Mouse (Mus musculus) megakaryocyte-erythroid progenitor cell, adult 5-6 weeks (primary cell): ENCODE measurements at regions not wholly inside any gene's neighbourhood (a gene's known extent, or its start where the extent isn't known, plus 50 kb on each side); places are given as distances from the start of the nearest gene placed in this dataset.

Experiments used
- ATAC-seq: replicated peaks from 2 replicates; pipeline ENCODE4 v1.8.0; 2016; ENCODE audit warnings: mild to moderate bottlenecking, inconsistent platforms; ENCODE audit not compliant: severe bottlenecking, poor library complexity, low FRiP score, low TSS enrichment

- ATAC-seq: no peak
Observed at GRCm38 (mm10) chr13:103683169-103683568, 91.2 kb downstream of the Srek1 start.

DNA sequence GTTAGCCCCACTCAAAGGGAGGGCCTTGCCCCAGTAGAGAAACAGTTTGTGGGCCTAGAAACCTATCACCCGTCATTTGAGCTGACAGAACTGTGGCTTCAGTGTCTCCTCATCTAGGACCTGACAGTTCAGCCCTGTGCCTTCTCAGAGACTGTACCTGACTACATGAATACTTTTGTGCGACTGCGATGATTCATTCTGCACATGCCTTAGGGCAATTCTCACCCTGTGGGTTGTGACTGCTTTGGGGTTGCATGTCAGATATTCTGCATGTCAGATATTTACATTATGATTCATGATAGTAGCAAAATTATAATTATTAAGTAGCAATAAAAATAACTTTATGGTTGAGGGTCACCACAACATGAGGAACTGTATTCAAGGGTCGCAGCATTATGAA, 93.7 kb downstream of the Srek1 start:
- ATAC-seq: no peak

DNA sequence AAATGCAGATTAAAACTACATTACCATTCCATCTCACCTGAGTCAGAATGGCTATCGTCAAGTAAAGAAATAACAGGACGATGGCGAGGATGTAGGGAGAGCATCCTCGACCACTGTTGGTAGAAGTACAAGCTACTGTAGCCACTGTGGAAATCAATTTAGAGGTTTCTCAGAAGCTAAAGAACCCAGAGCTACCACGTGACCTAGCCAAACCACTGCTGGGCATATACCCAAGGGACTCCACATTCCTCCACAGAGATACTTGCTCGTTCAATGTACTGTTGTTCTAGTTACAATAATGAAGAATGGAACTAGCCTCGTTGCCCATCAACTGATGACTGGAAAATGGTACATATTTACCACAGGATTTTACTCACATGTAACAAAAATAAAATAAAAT, 94.4 kb downstream of the Srek1 start:
- no peak for ATAC-seq

DNA sequence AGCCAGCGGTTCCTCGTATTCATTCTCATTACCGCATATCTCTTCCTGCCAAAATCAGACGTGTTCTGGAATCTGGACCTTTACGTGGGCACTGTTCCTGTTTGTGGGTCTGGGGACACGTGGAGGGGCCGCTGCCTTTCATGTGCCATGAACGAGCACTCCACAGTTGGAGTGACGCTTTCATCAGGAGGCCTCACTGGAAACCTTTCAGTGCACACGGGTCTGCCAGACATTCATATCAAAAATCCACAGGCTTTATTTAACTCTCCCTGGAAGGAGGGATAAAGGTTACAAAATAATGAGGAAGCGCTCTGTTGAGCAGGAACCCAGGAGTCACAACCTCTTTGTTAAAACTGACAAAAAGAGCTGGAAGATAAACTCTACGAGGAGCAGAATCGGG, 97.6 kb downstream of the Srek1 start:
- no peak for ATAC-seq

- no peak for ATAC-seq
Observed at GRCm38 (mm10) chr13:103676221-103676620, 98.2 kb downstream of the Srek1 start.

GRCm38 (mm10) chr13:103670611-103671010, 103.8 kb downstream of the Srek1 start:
- no peak for ATAC-seq

- no peak for ATAC-seq
Observed at GRCm38 (mm10) chr13:103669856-103670255, 104.6 kb downstream of the Srek1 start.

DNA sequence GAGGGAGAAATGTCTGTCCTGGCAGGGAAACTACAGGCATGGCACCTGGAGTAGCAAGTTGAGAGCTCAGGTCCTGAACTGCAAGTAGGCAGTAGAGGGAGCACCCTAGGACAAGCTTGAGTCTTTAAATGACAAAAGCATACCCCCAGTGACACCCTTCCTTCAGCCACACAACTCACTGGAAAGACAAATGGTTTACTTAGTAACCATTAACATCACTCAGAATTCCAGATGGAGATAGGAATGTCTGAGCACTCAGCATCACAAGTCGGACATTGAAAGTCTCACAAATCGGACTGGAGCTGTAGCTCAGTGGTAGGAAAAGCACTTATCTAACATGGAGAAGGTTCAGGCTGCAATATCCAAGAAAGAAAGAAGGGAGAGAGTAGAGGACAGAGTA, 106.7 kb downstream of the Srek1 start:
- no peak for ATAC-seq

DNA sequence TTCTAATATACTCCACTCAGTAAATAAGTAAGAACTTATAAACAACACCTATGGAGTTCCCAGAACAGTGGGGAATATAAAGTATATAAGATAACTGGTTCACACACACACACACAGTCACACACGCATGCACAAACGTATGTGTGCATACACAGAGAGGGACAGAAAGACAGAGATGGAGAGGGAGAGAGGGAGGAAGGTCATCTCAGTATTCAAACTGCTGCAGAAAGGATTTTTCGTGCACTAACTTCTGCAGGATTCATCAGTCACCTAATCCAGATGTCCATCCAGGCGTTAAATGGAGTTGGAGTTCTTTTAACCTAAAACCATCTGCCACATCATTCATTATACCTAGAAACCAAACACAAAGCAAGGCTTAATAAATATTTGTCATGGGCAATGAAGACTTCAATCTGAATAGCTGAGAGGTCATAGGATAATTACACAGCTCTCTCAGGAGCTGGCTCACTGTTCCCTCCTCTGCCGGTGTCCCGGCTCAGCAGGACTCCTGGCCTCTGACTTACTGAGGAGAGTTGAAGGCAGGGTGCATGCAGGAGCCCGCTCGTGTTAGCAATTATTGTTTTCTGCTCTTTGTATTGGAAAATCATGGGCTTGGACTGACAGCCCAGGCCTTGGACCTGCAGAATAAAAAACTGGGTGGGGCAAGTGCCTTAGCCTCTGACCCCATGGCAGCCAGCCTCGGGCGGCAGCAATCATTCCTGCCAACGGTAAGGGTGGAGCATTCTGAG, 114.0 kb downstream of the Srek1 start:
- no peak for ATAC-seq

- ATAC-seq: no peak
Observed at GRCm38 (mm10) chr13:103655966-103656365, 118.4 kb downstream of the Srek1 start.

DNA sequence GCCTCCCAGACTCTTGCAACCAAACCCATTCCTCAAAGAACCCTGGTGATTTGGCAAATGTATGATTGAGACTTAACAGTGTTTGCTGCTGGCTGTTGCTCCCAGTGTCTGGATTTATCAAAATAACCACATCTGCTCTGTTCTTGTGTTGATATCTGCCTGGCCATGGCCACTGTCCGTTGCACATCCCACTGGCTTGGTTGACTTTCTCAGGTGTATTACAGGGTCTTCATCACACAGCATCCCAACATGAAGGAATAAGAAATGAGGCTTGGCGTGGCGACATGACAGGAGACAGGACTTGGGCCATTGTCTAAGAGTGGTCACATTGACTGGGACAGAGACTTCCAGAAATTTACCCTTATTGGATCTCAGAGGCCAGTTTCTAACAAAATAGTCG, 121.2 kb downstream of the Srek1 start:
- ATAC-seq: no peak

GRCm38 (mm10) chr13:103649383-103649782, 125.0 kb downstream of the Srek1 start:
- no peak for ATAC-seq

DNA sequence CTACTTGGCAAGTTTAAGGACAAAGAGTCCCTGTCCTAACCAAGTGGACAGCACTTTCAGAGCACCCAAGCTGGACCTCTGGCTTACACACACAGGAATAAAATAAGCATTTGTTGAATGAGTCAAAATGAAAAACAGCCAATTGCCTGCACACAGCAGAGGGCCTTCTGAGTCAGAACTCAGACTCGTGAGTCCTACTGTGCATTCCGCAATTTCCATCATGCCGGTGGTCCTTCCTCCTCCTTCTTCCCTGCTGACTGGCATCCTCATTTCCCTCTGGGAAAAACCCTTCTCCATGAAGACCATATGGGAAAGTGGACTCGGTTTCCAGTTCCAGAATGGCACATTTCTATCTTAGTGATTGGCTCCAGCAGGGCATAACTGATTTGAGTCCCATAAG, 126.4 kb downstream of the Srek1 start:
- no peak for ATAC-seq

DNA sequence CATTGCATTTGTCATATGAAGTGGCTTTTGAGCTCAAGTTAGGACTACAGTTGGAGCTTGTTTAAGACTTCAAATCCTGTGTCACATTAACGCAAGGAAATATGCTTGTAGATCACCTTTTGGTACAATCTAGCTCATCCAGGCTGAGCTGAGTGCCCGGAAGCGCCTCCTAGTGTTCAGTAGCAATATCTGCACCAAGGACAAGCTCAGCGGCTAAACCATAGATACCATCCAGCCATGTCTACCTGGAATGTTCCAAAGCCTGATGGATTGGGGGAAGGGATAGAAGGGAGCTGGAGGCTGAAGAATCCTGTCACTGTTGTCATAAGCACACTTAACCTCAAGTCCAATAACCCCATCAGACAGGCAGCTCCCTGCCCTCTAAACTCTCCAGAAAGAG, 128.4 kb downstream of the Srek1 start:
- ATAC-seq: peak; percentile 81

DNA sequence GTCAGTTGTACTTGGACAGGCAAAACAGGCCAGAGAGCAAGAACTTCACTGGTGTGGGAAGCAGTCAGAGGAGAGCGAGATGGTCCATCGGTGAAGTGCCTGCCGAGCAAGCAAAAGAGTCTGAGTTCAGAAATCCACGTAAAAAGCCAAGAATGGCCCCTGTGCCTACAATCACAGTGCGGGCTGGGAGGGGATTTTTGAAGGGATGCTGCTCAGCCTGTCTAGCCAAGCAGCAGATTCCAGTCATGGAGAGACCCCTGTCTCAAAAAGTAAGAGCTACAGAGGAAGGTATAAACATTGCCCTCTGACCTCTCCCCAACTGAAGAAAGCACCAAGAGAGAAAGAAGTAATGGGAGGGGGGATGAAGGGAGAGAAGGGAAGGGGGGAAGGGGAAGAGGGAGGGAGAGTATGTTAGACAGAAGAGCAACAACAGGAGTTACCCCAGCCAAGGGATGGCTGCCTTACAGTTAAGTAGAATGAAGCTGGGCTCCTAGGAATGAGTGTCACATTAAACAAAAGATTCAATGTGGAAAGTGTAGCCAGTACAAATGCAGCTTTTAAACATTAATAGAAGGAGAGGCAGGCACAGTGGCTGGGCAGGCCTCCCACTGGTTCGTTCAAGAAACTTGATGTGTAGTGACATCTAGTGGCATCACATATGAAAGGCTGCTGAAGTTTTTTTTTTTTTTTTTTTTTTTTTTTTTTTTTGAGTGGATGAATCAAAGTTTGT, 130.2 kb downstream of the Srek1 start:
- ATAC-seq: peak; percentile 48

- no peak for ATAC-seq
Observed at GRCm38 (mm10) chr13:103643486-103643885, 130.9 kb downstream of the Srek1 start.

DNA sequence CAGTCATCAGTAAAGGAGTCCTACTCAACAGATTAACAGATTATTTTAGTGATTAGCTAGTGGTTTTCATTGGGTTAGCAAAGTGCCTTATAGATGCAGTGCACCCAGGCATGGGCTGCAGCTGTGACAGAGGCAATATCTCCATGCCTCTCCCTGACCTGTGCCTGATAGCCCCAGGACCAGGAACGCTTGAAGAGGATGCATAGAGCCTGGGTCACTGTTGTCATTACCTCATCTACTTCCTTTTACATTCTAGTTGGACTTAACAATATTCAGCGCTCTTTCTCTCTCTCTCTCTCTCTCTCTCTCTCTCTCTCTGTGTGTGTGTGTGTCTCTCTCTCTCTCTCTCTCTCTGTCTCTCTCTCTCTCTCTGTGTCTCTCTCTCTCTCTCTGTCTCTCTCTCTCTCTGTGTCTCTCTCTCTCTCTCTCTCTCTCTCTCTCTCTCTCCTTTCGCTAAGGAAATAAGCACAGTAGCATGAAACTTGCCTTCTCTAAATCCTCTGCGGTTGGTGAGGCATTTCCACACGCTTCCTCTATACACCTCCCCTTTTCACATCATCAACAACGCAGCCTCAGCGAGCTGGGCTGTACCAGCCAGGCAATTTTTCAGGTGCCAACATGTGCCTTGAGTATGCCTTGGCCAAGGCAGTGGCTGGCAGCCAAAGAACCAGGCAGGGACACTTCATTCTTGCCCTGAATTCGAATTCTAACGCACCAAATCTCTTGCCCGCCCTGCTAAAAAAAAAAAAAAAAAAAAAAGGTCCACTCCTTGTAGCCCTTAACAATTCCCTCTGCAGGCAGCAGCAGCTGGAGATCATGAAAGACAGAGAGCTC, 131.6 kb downstream of the Srek1 start:
- ATAC-seq: no peak

- no peak for ATAC-seq
Observed at GRCm38 (mm10) chr13:103638038-103638437, 136.4 kb downstream of the Srek1 start.

DNA sequence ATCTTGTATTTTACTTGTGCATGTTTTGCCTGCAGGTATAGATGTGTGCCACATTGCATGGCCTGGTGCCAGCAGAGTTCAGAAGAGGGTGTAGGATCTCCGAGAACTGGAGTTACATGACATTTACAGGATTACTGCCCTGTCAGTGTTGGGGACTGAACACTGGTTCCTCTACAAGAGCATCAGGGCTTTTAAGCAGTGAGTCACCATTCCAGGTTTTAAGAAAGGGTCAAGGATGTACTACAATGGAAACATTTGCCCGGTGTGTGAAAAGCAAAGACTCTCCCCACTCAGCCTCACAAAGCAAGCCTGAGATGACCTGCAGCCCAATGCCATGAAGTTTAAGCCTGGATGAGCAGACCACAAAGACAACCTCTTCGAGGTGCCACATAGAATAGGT, 137.0 kb downstream of the Srek1 start:
- ATAC-seq: no peak

- no peak for ATAC-seq
Observed at GRCm38 (mm10) chr13:103636595-103636994, 137.8 kb downstream of the Srek1 start.
